Mouse (Mus musculus) telencephalon, adult 2 months (tissue): ENCODE measurements around the gene Vps13d.

Source experiments
- DNase-seq: peaks from one replicate; pipeline ENCODE4 v3.0.0-alpha.2; 2011; ENCODE audit warnings: low read depth, low spot score

The Vps13d gene

GRCm38 (mm10) chr4:145194559-145195162 is at the start of gene Vps13d:
Gene Vps13d (minus strand): TSS chr4:145195005.
- peak; percentile 88 for DNase-seq

GRCm38 (mm10) chr4:145242719-145243350 is 48.0 kb upstream of the Vps13d start:
- no peak for DNase-seq

- DNase-seq, result no peak
These were observed 46.0 kb upstream of the Vps13d start for GRCm38 (mm10) chr4:145240723-145241231.

- DNase-seq, result no peak
These were observed 44.4 kb upstream of the Vps13d start for GRCm38 (mm10) chr4:145239049-145239830.

- no peak for DNase-seq
These were observed 41.2 kb upstream of the Vps13d start for GRCm38 (mm10) chr4:145236027-145236426.

- no peak for DNase-seq
These were observed 38.9 kb upstream of the Vps13d start for GRCm38 (mm10) chr4:145233487-145234228.

GRCm38 (mm10) chr4:145231732-145232131 is 36.9 kb upstream of the Vps13d start:
- DNase-seq, result no peak

GRCm38 (mm10) chr4:145230647-145231046 is 35.8 kb upstream of the Vps13d start:
- no peak for DNase-seq

GRCm38 (mm10) chr4:145229524-145230163 is 34.8 kb upstream of the Vps13d start:
- no peak for DNase-seq

GRCm38 (mm10) chr4:145229051-145229450 is 34.2 kb upstream of the Vps13d start:
- no peak for DNase-seq

GRCm38 (mm10) chr4:145224613-145225012 is 29.8 kb upstream of the Vps13d start:
- DNase-seq, result no peak

GRCm38 (mm10) chr4:145222064-145222463 is 27.3 kb upstream of the Vps13d start:
- no peak for DNase-seq

- no peak for DNase-seq
These were observed 26.6 kb upstream of the Vps13d start for GRCm38 (mm10) chr4:145221379-145221778.

GRCm38 (mm10) chr4:145220001-145220400 is 25.2 kb upstream of the Vps13d start:
- no peak for DNase-seq

- no peak for DNase-seq
These were observed 24.6 kb upstream of the Vps13d start for GRCm38 (mm10) chr4:145219240-145219985.

GRCm38 (mm10) chr4:145217837-145218236 is 23.0 kb upstream of the Vps13d start:
- no peak for DNase-seq

- no peak for DNase-seq
These were observed 22.2 kb upstream of the Vps13d start for GRCm38 (mm10) chr4:145217046-145217445.

GRCm38 (mm10) chr4:145215396-145215795 is 20.6 kb upstream of the Vps13d start:
- no peak for DNase-seq

GRCm38 (mm10) chr4:145214786-145215174 is 20.0 kb upstream of the Vps13d start:
- no peak for DNase-seq

GRCm38 (mm10) chr4:145213999-145214785 is 19.4 kb upstream of the Vps13d start:
- no peak for DNase-seq
